Mouse (Mus musculus) retina, postnatal 1 day (tissue): ENCODE measurements around the gene Retnla.
"Not testable (repeated sequence)": the region's sequence is repeated elsewhere in the genome, so short reads cannot be mapped to it uniquely, and the experiment has no call there.

Experiments
- DNase-seq: peaks from one replicate; pipeline ENCODE4 v3.0.0-alpha.2; 2012

Gene Retnla

GRCm38 (mm10) chr16:48842266-48842665 is at the start of gene Retnla:
Retnla (plus strand) TSS chr16:48842551.
- DNase-seq = no peak

GRCm38 (mm10) chr16:48798285-48798684 is 44.1 kb upstream of the Retnla start:
- no peak for DNase-seq

- no peak for DNase-seq
These were observed 42.9 kb upstream of the Retnla start for GRCm38 (mm10) chr16:48799470-48799869.

GRCm38 (mm10) chr16:48800906-48801305 is 41.4 kb upstream of the Retnla start:
- no peak for DNase-seq

GRCm38 (mm10) chr16:48805412-48805811 is 36.9 kb upstream of the Retnla start:
- DNase-seq = no peak

GRCm38 (mm10) chr16:48806521-48806920 is 35.8 kb upstream of the Retnla start:
- no peak for DNase-seq

- DNase-seq = no peak
These were observed 33.0 kb upstream of the Retnla start for GRCm38 (mm10) chr16:48809374-48809773.

- DNase-seq = no peak
These were observed 30.4 kb upstream of the Retnla start for GRCm38 (mm10) chr16:48811881-48812436.

GRCm38 (mm10) chr16:48816695-48817094 is 25.7 kb upstream of the Retnla start, which contains the start of gene Retnlb:
Retnlb (plus strand) TSS chr16:48816856.
- DNase-seq = no peak

- no peak for DNase-seq
These were observed 23.8 kb upstream of the Retnla start for GRCm38 (mm10) chr16:48818524-48818923.

- no peak for DNase-seq
These were observed 15.9 kb upstream of the Retnla start for GRCm38 (mm10) chr16:48826474-48826873.

GRCm38 (mm10) chr16:48827625-48828024 is 14.7 kb upstream of the Retnla start:
- DNase-seq = no peak

GRCm38 (mm10) chr16:48829060-48829459 is 13.3 kb upstream of the Retnla start:
- no peak for DNase-seq

- DNase-seq = no peak
These were observed 10.3 kb upstream of the Retnla start for GRCm38 (mm10) chr16:48832055-48832454.

- DNase-seq = not testable (repeated sequence)
These were observed 8.7 kb upstream of the Retnla start for GRCm38 (mm10) chr16:48833626-48834025.

GRCm38 (mm10) chr16:48843671-48844386 is 1.5 kb downstream of the Retnla start:
- DNase-seq = no peak

GRCm38 (mm10) chr16:48865004-48865403 is 22.7 kb downstream of the Retnla start:
- DNase-seq = not testable (repeated sequence)

- no peak for DNase-seq
These were observed 25.3 kb downstream of the Retnla start for GRCm38 (mm10) chr16:48867690-48868089.

- DNase-seq = no peak
These were observed 26.3 kb downstream of the Retnla start for GRCm38 (mm10) chr16:48868663-48869062.

- no peak for DNase-seq
These were observed 27.3 kb downstream of the Retnla start for GRCm38 (mm10) chr16:48869671-48870070.

- DNase-seq = no peak
These were observed 29.4 kb downstream of the Retnla start for GRCm38 (mm10) chr16:48871754-48872153.

GRCm38 (mm10) chr16:48872321-48872720 is 30.0 kb downstream of the Retnla start, which contains the start of gene Retnlg:
Retnlg (plus strand) TSS chr16:48872621.
- no peak for DNase-seq

- no peak for DNase-seq
These were observed 48.4 kb downstream of the Retnla start for GRCm38 (mm10) chr16:48890733-48891132.
